Mouse (Mus musculus) spleen, postnatal 36 days (tissue): ENCODE measurements around the gene Wnt3a.

Experiments
- DNase-seq, 2 experiments: peaks; one replicate each; pipeline ENCODE4 v3.0.0; 2022; ENCODE audit warnings: low spot score in 2 of 2, mixed read lengths in 1 of 2

Wnt3a gene

DNA sequence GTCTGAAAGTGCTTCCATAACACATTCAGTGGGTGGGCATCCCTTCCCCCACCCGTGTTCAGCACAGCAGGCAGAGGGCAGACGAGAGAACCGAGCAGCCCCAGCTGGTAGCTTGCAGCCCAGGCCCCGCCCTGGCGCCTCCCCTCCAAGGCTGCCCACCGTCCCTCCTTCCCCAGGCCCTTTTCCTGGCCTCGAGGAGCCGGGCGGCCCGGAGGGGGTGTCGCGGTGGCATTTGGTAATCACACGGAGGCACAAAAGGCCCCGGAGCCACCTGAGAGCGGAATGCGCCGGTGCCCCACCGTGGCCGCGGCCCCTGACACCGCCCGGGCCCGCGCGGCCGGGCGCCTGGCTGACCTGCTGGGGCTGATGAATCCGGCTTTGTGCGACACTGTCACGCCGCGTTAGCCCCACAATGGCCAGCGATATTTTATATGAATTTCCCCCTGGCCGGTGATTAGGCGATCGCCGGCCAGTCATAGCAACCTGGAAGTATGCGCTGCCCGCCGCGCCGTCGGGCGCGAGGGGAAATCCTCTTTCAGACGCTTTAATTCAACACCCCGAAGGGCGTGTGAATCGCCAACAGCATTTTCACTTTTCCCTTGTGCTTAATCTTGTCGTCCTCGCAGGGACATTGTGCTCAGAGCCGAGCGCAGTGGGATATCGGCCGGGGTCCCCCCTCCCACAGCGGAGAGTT, 26.5 kb downstream of the Wnt3a start:
- DNase-seq, result no peak

DNA sequence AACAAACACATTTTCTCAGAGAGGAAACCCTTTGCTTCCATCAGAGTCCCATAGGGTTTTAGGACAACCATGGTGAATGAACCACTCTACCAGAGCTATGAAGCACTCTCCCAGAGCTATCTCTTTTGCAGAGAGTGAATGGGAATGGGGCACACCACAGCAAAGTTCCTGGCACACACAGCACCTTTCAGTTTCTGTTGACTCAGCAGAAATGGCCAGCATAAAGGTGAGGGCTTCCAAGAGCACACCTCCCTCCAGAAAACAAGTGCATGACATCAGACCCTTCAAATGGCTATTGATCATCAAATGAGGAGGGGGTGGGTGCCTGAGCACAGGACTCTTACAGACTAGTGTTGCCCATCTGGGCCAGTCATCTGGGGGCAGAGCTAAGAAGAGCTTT, 28.2 kb downstream of the Wnt3a start:
- DNase-seq, result no peak

- DNase-seq, result peak; percentile 46 to 67
Measured at GRCm38 (mm10) chr11:59260706-59261493, 29.7 kb downstream of the Wnt3a start.

- DNase-seq, result peak in 1 of 2 experiments; percentile 7
Measured at GRCm38 (mm10) chr11:59259647-59260046, 30.9 kb downstream of the Wnt3a start.

DNA sequence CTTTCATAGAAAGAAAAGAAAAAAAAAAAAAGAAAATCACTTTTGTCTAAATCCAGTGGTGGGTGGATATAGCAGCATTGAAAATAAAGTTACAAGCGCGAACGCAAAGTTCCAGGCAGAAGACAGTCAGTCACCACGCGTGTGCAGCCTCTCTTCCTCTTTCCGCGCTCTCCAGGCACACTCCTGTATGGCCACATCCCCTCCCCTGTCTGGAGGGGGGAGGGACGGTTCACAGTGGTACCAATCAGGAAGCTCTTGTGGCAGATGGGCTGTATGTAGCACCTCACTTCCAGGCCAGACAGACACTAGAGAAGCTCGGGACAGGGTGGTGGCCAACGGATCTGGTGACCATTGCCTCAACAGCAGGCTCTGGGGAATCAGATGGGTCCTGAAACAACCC, 42.5 kb downstream of the Wnt3a start:
- no peak for DNase-seq

- DNase-seq, result no peak
Measured at GRCm38 (mm10) chr11:59243856-59244255, 46.7 kb downstream of the Wnt3a start.

GRCm38 (mm10) chr11:59241841-59242240, 48.7 kb downstream of the Wnt3a start:
- no peak for DNase-seq

- DNase-seq, result no peak
Measured at GRCm38 (mm10) chr11:59239796-59240195, 50.8 kb downstream of the Wnt3a start.

DNA sequence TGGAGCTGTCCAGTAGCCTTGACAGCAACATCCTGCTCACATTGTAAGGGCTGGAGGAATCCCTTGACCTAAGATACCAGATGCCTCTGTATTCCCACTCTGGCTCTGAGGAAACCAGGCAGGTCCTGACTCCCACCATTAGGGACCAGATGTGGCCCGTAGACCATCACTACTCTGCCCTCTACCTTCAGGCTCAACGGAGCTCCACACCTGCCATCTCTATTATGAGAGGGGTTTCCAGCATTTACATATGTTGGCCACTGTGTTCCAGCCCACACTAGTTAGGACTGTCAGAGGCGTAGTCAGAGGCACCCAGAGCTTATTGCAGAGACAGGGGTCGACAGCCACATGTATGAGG, 51.1 kb downstream of the Wnt3a start:
- DNase-seq, result no peak

DNA sequence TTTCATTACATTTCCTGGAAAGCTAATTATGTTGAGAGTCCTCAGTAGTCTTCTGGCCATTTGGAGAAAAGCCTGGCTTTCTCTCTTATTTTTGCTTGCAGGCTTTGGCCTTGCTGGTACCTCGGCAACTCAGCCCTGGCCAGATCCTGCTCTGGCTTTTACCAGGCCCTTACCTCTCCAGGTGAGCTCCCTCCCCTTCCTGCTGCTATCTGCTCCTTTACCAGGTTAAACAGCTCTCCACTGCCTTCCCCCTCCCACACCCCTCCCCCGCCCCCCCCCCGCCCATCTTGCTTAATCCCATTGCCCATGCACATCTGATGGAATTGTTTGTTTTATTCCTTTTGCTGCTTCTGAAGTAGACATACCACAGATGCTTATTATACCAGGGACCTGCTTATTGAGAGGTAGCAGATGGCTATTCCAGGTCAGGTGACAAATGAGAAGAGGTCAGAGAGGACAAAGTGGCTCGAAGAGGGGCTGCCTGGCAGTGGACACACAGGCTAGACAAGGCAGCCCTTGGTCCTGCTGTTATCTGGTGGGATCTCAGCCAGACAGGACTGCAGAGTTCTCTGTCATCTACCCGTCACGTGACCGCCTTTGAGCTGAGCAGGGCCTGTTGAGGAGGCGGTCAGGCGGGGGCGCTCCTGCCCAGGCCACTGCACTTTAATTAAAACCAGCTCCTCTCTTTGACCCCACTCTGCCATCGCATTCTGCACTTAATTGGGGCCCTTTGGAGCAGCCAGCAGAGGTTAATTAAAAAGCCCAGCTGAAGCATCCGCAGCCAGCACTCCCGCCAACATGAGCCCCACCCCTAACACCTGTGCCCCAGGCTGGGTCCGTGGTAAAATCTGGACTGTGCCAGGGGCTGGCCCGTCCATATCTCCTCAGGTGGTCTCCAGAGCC, 51.8 kb downstream of the Wnt3a start:
- DNase-seq, result peak; percentile 29 to 40

DNA sequence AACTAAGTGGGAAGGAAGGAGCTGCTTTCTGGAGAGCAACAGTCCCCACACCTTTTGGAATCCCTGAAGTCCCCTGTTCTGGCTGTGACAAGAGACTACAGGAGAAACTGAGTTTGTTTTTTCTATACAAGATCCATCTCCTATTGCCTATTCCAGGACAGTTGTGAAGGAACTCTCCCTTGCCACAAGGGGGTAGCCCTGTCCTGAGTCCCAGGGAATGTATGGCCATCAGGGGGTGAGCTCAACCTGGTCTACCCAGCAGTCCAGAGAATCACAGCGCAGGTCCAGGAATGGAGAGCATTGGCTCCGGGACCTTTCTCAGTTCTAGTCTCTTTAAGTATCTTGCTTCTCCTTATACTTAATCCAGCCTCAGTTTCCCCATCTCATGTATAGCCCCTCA, 57.8 kb downstream of the Wnt3a start:
- DNase-seq, result no peak

DNA sequence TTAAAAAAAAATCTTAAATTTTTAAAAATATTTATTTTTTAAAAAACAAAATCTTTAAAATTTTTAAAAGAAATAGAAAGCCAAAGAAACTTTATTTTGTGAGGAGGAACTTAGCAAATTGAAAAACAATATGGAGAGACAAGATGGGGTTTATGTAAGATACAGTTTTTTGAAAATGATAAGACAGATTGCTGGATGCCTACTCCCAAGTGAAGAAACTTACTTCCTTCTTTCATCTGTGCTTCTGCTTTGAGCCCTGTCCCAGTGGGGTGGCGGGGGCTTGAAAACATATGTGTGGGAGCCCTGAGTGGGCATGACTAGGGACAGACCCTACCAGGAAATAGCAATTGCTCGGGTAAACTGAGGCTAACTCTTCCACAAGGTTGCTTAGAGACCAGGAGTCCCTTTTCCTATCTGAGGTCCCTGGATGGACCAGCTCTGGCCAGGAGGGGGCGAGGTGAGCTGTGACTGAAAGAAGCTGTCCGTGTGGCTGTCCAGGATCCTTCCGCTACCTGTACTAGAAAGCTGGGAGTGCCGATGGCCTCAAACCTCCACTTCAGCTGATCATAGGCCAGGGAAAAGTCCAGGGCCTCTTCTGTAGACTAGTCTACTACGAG, 60.3 kb downstream of the Wnt3a start:
- DNase-seq, result peak; percentile 24 to 57

- peak; percentile 95 to 96 for DNase-seq
Measured at GRCm38 (mm10) chr11:59228122-59228953, 62.2 kb downstream of the Wnt3a start, which contains the start of gene Arf1. Gene Arf1, minus strand, starts transcription at chr11:59228270.

GRCm38 (mm10) chr11:59227604-59228121, 62.9 kb downstream of the Wnt3a start:
- DNase-seq, result no peak

DNA sequence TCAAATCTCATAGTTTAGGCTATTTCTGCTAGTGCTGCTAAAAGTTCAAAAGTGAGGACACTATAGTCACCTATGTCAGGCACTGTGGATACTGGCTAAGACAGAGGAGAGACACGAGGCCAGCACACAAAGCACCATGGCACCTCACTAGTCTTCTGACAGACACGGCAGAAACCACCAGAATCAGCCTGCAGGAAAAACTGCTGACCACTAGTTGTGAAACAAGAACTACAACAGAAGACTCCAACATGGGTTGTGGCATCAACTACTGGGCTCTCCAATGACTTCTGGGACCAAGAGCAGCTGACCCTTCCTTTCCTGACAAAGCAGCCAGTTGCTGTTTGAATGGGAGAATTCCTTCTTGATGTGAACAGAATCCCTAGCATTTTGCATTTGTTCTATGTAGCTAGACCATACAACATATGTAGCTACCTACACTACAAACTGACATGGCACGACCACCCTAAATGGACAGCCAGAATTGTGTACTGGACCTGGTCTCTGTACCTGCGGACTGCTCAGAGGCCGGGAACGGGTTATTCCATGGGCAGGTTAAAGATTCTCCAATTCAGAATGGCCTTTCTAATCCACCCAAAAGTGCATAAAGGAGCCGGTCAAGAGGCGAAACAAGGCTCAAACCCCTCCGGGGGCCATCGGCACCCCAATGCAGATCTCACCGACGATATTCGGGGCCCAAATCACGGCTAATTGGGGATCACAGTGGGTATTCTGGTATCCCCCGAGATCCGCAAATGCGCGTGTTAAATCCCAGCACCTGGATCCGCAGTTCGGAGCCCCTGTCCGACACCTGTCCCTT, 63.6 kb downstream of the Wnt3a start:
- DNase-seq, result no peak

DNA sequence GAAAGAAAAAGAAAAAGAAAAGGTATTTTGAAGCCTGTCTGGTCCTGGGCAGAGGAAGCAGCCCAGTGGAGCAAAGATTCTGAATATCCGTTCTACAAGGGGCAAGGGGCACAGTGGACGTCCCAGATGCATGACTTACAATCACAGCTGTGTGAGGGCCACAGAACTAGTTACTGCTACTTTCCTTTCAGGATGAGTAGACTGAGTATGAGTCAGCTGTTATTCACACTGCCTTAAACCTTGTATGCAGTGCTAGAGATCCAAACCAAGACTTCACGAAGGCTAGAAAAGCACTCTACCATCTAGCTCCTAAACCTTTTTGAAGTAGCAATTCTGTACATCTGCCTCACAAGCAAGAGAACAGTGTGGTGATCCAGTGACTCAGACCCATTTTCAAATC, 64.3 kb downstream of the Wnt3a start:
- no peak for DNase-seq

- no peak for DNase-seq
Measured at GRCm38 (mm10) chr11:59225167-59225566, 65.4 kb downstream of the Wnt3a start.

DNA sequence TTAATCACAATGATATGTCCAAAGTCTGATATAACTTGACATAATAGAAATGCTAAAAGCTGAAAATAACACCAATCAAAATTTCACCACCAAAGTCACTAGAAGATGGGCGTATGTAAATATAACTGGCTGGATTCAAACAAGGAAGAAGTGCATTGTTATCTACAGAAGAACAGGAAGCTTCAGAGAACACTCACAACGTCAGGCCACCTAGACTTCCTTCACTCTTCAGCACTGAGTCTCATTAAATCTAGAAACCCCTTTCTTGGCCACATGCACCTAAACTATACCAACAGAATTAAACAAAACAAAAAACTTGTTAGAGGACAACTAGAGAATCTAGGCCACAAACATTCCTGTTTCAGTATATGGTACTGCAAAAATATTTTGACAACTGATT, 66.1 kb downstream of the Wnt3a start:
- no peak for DNase-seq

- DNase-seq, result no peak
Measured at GRCm38 (mm10) chr11:59224025-59224424, 66.5 kb downstream of the Wnt3a start.

DNA sequence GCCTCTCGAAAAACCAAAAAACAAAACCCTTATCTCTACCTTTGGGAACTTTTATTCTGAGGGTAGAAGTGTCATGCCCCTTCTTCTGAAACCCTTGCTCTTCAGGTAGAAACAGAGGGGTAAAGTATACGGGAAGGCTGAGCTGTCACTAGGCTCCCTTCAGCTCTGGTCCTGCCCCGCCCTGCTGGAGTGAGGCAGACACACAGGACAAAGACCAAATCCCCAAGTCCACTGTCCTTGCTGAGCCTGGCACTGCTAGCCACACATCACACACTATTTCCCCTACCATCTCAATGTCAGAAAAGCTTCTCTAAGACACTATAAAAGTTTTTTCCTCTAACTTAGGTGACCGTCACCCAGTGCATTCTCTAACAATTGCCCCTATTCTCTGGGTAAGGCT, 68.2 kb downstream of the Wnt3a start:
- no peak for DNase-seq
